Mouse (Mus musculus) CH12.LX (cell line): ENCODE results near the gene Ssbp3.

Source experiments
- CTCF ChIP-seq, 2 experiments: IDR thresholded peaks in 1 of 2; conservative IDR thresholded peaks in 1 of 2; 2 replicates each; pipeline ENCODE4 v1.5.1; 2011 to 2012; ENCODE audit warnings: low read depth in 2 of 2, low read length in 2 of 2, improper control_type of control experiment in 1 of 2, inconsistent platforms in 1 of 2, mild to moderate bottlenecking in 1 of 2, moderate library complexity in 1 of 2
- E2F4 ChIP-seq: IDR thresholded peaks from 2 replicates; pipeline ENCODE4 v1.6.1; 2011; ENCODE audit warnings: low read depth, low read length, improper control_type of control experiment; ENCODE audit not compliant: insufficient replicate concordance
- MXI1 ChIP-seq: IDR thresholded peaks from 2 replicates; pipeline ENCODE4 v1.6.1; 2011; ENCODE audit warnings: mild to moderate bottlenecking, low read depth, low read length, improper control_type of control experiment
- MYC ChIP-seq: IDR thresholded peaks from 2 replicates; pipeline ENCODE4 v1.6.1; 2011; ENCODE audit warnings: low read depth, mild to moderate bottlenecking, improper control_type of control experiment, low read length
- POLR2A ChIP-seq: IDR thresholded peaks from 2 replicates; pipeline ENCODE4 v1.6.1; 2011; ENCODE audit warnings: low read depth, mild to moderate bottlenecking, improper control_type of control experiment, low read length
- TBP ChIP-seq: conservative IDR thresholded peaks from 2 replicates; pipeline ENCODE4 v1.6.1; 2011; ENCODE audit warnings: low read depth, low read length, improper control_type of control experiment
- USF2 ChIP-seq: conservative IDR thresholded peaks from 2 replicates; pipeline ENCODE4 v1.6.1; 2011; ENCODE audit warnings: low read depth, low read length, improper control_type of control experiment

GRCm38 (mm10) chr4:107012574-107012973 lies 102.1 kb downstream of the Ssbp3 start:
- TF ChIP-seq TBP (no peak), CTCF (conservative IDR thresholded peaks at IDR 0.05 in 1 of 2, IDR thresholded peaks at IDR 0.05 in 1 of 2; ENCODE audit: low read depth in 2 of 2, low read length in 2 of 2) (no peak), E2F4 (no peak), MXI1 (no peak), MYC (no peak), POLR2A (no peak), USF2 (no peak)
